Mouse (Mus musculus) cerebellum, adult 2 months (tissue): ENCODE data around the gene Dusp16.

Source experiments
- CTCF ChIP-seq: fragments of 200-500 bp; IDR thresholded peaks from 2 replicates; pipeline ENCODE4 v1.5.1; 2011; ENCODE audit warnings: low read depth, mild to moderate bottlenecking, control low read depth, low read length, moderate library complexity, borderline replicate concordance; ENCODE audit not compliant: insufficient read depth
- POLR2A ChIP-seq: fragments of 200-500 bp; IDR thresholded peaks from 2 replicates; pipeline ENCODE4 v1.6.1; 2011; ENCODE audit warnings: low read length, control low read depth, borderline replicate concordance; ENCODE audit not compliant: insufficient read depth

DNA sequence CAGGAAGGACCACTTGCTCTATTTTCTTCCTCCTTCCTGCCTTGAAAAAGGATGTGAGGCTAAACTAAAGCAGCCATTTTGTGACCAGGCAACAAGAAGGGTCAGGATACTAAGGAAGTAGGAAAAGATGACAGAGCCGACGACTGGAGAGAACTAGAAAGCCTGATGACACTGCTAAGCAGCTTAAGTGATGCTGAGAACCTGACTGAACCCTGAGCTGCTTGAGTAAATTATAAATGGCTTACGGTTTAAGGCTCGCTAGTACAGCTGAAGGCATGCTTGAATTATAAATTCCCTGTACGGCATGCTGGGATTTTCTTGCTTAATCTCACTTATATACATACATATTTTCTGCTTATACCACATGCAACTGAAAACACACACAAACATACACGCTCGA lies 9.5 kb downstream of the Dusp16 start:
- TF ChIP-seq CTCF (no peak), POLR2A (no peak)
